Mouse (Mus musculus): Measurements from ENCODE around the gene Tfec. TPM values are rescaled to one million over a fixed set of nuclear protein-coding genes. Genes with fewer than 3 reads are reported as not detected.

Tfec gene
- 0.08 and 0.56 TPM in 2 replicates for polyA plus RNA-seq (2014; fragmentation: Nextera tagmentation; extraction: Ambion mirVana)

DNA sequence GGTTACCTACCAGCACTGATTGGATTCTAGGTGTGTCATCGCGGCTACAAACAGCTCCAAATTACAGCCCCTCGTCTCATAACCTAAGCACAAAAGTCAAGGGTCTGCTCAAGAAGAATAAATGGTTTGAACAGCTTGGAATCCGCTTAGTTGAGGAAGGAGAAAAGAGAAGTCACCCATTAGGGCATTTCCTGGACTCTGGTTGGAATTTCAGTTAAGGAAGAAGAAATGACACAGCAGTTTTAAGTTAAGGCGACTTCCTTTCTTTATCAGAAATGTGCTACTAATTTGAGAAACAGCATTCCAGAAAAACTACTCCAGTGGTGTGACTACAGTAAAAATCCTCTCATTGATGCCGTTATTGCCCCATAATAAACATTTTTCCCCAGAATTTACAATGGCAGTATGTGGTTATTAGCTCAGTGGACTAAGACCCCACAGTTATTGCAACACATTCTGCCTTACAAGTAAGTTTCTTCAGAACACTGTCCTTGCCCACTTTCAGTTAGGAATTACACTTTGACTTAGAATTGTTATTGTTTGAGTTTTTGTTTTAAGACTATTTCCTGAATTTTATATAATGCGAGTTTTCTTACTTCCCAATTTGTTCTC is at the start of gene Tfec:
TSS of gene Tfec (minus strand) at position 191 of the 612 bp plus-strand sequence.
- 91% methylated on average over 7 of the region's 7 CpGs for WGBS
- no peak for ATAC-seq (ENCODE audit: low FRiP score)
- H3K4me3 ChIP-seq (replicated peaks; ENCODE audit: low read length), result no peak within 1 kb of the TSS
- DNase-seq (ENCODE audit: low spot score), result no peak
- no peak within 1 kb of the TSS for H3K4me2 ChIP-seq (replicated peaks)
- no peaks in the 10 kb centered on the region for H3K4me1 ChIP-seq (replicated peaks; ENCODE audit: control insufficient read depth, insufficient read depth, low read length)
- no peak within 1 kb of the TSS for H3K9ac ChIP-seq
- no peaks in the 10 kb centered on the region for H3K9me3 ChIP-seq (ENCODE audit: control insufficient read depth, low read length)
- H3K27ac ChIP-seq, result no peak within 1 kb of the TSS
- no peaks in the 10 kb centered on the region for H3K36me3 ChIP-seq (replicated peaks; ENCODE audit: control insufficient read depth, insufficient read depth)
- H3K27me3 ChIP-seq (ENCODE audit: control insufficient read depth, insufficient read depth, low read length), result no peaks in the 10 kb centered on the region

DNA sequence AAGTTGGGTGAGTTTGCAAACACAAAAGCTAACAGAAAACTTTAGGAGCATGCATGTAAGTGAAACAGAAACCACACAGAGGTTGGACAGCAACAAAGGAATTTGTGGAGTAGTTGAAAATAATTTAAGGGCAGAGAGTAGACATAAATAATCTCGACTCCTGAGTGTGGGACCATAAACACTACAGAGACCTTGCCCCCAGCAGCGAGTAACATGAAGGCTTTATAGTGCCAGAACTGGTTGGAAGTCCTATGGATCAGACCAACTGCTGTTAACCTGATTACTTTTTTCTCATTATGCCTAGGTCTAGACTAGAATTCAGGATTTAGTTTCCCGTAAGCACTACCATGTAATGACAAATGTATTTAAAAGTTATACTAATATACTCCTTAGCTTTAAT is 49.6 kb upstream of the Tfec start:
- WGBS, result 72% methylated on average over 3 of the region's 3 CpGs
- Histone ChIP-seq H3K4me2 (replicated peaks) (no peak overlapping the region), H3K27ac (no peak overlapping the region), H3K27me3 (ENCODE audit: control insufficient read depth, insufficient read depth, low read length) (no peaks in the 10 kb centered on the region), H3K4me1 (replicated peaks; ENCODE audit: control insufficient read depth, insufficient read depth, low read length) (no peaks in the 10 kb centered on the region), H3K4me3 (replicated peaks; ENCODE audit: low read length) (no peak overlapping the region), H3K9ac (no peak overlapping the region), H3K9me3 (ENCODE audit: control insufficient read depth, low read length) (0 out of 2 replicates have a peak, but pooled peaks cover 4% of the 10 kb centered on the region), H3K36me3 (replicated peaks; ENCODE audit: control insufficient read depth, insufficient read depth) (no peaks in the 10 kb centered on the region)
- DNase-seq (ENCODE audit: low spot score) (no peak), ATAC-seq (ENCODE audit: low FRiP score) (no peak)

DNA sequence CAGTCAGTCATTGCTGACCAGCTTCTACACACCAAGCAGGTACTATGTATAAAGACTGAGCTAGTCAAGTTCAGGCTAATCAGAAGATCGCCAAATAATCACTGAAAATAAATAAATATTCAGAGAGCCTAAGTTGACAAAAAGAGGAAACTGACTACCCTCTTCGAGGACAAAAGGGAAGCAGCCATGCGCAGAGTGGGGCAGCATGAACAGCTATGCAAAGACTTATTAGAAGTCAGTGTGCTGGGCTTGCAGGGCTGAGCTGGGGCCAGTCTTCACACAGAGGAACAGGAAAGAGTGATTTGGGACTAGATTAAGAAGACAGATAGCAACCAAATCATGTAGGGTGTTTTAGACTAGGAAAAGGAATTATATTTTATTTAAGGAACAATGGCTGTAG is 45.3 kb upstream of the Tfec start:
- H3K9me3 ChIP-seq (ENCODE audit: control insufficient read depth, low read length), result no peaks in the 10 kb centered on the region
- ATAC-seq (ENCODE audit: low FRiP score), result no peak

DNA sequence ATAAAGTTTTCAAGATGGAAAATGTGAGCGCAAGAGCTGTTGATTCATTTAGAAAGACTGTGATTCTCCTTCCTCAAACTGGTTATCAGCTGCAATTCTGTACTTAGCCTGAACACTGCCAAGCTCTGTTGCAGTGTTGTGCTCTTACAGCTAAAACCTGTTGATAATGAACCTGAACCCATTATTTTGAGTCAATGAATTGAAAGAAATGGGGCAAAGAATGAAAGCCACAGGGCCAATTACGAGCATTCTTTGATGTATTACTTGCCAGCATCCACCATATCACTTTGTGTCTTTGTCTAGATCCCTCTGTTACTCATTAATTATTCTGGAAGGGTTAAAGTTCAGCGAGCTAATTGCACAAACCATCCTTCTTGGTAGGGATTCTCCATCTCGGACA is 44.2 kb upstream of the Tfec start:
- DNase-seq (ENCODE audit: low spot score) (no peak), ATAC-seq (ENCODE audit: low FRiP score) (no peak)
- 56% methylated on average over 4 of the region's 4 CpGs for WGBS
- H3K9ac ChIP-seq, result no peak overlapping the region
- H3K4me2 ChIP-seq (replicated peaks), result no peak overlapping the region
- H3K9me3 ChIP-seq (ENCODE audit: control insufficient read depth, low read length), result no peaks in the 10 kb centered on the region
- no peak overlapping the region for H3K27ac ChIP-seq
- no peaks in the 10 kb centered on the region for H3K36me3 ChIP-seq (replicated peaks; ENCODE audit: control insufficient read depth, insufficient read depth)
- no peaks in the 10 kb centered on the region for H3K27me3 ChIP-seq (ENCODE audit: control insufficient read depth, insufficient read depth, low read length)
- H3K4me3 ChIP-seq (replicated peaks; ENCODE audit: low read length), result no peak overlapping the region
- no peaks in the 10 kb centered on the region for H3K4me1 ChIP-seq (replicated peaks; ENCODE audit: control insufficient read depth, insufficient read depth, low read length)

More for the DNA sequence above, 45.3 kb upstream of the Tfec start:
- WGBS, result 85% methylated on average over 3 of the region's 3 CpGs
- no peak overlapping the region for H3K4me2 ChIP-seq (replicated peaks)
- DNase-seq (ENCODE audit: low spot score), result no peak
- H3K27ac ChIP-seq, result no peak overlapping the region
- H3K9ac ChIP-seq, result no peak overlapping the region
- no peak overlapping the region for H3K4me3 ChIP-seq (replicated peaks; ENCODE audit: low read length)
- no peaks in the 10 kb centered on the region for H3K36me3 ChIP-seq (replicated peaks; ENCODE audit: control insufficient read depth, insufficient read depth)
- H3K27me3 ChIP-seq (ENCODE audit: control insufficient read depth, insufficient read depth, low read length), result no peaks in the 10 kb centered on the region
- no peaks in the 10 kb centered on the region for H3K4me1 ChIP-seq (replicated peaks; ENCODE audit: control insufficient read depth, insufficient read depth, low read length)

DNA sequence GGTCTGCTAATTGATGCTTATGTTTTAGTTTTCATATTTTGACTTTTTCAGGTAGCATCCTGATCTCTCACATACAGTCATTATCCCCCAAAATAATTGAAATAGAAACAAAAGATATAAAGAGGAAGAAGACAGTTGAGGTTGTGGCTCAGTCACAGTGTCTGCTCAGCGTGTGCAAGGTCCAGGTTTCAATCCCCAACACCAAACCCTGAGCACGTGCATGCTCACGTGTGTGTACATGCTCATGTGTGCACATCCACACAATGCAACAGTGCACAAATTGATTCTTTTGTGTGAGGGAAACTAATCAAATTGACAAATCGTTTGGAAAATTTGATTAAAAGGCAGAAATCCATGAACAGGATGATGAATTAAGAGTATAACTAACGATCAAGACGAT is 32.8 kb upstream of the Tfec start:
- Histone ChIP-seq H3K4me2 (replicated peaks) (no peak overlapping the region), H3K9me3 (ENCODE audit: control insufficient read depth, low read length) (no peaks in the 10 kb centered on the region), H3K4me1 (replicated peaks; ENCODE audit: control insufficient read depth, insufficient read depth, low read length) (no peaks in the 10 kb centered on the region), H3K36me3 (replicated peaks; ENCODE audit: control insufficient read depth, insufficient read depth) (no peaks in the 10 kb centered on the region), H3K9ac (no peak overlapping the region), H3K27ac (no peak overlapping the region), H3K4me3 (replicated peaks; ENCODE audit: low read length) (no peak overlapping the region), H3K27me3 (ENCODE audit: control insufficient read depth, insufficient read depth, low read length) (no peaks in the 10 kb centered on the region)
- no peak for ATAC-seq (ENCODE audit: low FRiP score)
- DNase-seq (ENCODE audit: low spot score), result no peak
- 81% methylated on average over 6 of the region's 6 CpGs for WGBS

DNA sequence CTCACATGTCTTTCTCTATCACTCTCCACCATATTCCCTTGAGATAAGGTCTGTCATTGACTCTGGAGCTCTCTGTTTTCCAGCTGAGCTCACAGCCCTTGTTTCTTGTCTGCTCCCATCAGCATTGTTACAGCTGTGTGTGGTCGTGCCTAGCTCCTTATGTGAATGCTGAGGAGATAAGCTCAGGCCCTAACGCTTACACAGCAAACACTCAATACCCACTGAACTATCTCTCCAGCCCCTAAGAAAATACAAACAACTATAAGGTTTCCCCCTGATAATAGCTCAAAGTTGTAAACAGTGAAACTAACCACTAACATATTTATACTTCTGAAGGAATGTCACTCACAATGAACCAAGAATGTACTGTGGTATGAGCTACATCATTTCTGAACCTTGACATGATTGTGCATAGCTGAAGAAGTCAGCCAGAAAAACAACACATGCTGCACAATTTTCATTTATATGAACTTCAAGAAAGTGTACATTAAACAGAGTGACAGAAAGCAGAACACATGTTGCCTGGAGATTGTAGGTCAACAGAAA is 21.9 kb upstream of the Tfec start:
- H3K27ac ChIP-seq, result no peak overlapping the region

DNA sequence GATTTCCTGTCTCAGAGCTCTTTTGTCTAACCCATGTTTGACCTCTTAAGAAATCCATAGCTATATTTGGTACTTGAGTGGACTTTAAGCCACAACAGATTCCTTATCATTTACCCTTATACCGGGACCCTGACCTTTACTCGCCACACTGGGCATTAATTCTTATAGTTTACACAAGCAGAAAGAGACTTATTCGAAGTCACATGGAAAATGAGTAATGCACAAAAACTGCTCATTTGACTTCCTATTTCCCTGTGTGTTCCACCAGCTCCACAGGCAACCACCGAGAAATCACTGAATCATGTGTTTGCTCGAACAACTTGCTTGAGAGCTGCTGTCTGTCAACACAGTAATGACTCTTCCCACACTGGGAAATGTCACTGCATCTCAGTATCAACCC is 6.4 kb downstream of the Tfec start:
- no peaks in the 10 kb centered on the region for H3K36me3 ChIP-seq (replicated peaks; ENCODE audit: control insufficient read depth, insufficient read depth)
- no peak overlapping the region for H3K4me3 ChIP-seq (replicated peaks; ENCODE audit: low read length)
- no peak overlapping the region for H3K9ac ChIP-seq
- DNase-seq (ENCODE audit: low spot score) (no peak), ATAC-seq (ENCODE audit: low FRiP score) (no peak)
- no peak overlapping the region for H3K27ac ChIP-seq
- no peaks in the 10 kb centered on the region for H3K27me3 ChIP-seq (ENCODE audit: control insufficient read depth, insufficient read depth, low read length)
- H3K4me2 ChIP-seq (replicated peaks), result no peak overlapping the region
- H3K9me3 ChIP-seq (ENCODE audit: control insufficient read depth, low read length), result no peaks in the 10 kb centered on the region
- H3K4me1 ChIP-seq (replicated peaks; ENCODE audit: control insufficient read depth, insufficient read depth, low read length), result no peaks in the 10 kb centered on the region
- WGBS, result 87% methylated on average over 5 of the region's 5 CpGs

More for the DNA sequence above, 21.9 kb upstream of the Tfec start:
- no peaks in the 10 kb centered on the region for H3K9me3 ChIP-seq (ENCODE audit: control insufficient read depth, low read length)
- no peak for DNase-seq (ENCODE audit: low spot score)
- H3K4me2 ChIP-seq (replicated peaks), result no peak overlapping the region
- no peaks in the 10 kb centered on the region for H3K4me1 ChIP-seq (replicated peaks; ENCODE audit: control insufficient read depth, insufficient read depth, low read length)
- H3K4me3 ChIP-seq (replicated peaks; ENCODE audit: low read length), result no peak overlapping the region
- H3K36me3 ChIP-seq (replicated peaks; ENCODE audit: control insufficient read depth, insufficient read depth), result no peaks in the 10 kb centered on the region
- 60% methylated on average over 2 of the region's 2 CpGs for WGBS
- ATAC-seq (ENCODE audit: low FRiP score), result no peak
- H3K9ac ChIP-seq, result no peak overlapping the region
- no peaks in the 10 kb centered on the region for H3K27me3 ChIP-seq (ENCODE audit: control insufficient read depth, insufficient read depth, low read length)

DNA sequence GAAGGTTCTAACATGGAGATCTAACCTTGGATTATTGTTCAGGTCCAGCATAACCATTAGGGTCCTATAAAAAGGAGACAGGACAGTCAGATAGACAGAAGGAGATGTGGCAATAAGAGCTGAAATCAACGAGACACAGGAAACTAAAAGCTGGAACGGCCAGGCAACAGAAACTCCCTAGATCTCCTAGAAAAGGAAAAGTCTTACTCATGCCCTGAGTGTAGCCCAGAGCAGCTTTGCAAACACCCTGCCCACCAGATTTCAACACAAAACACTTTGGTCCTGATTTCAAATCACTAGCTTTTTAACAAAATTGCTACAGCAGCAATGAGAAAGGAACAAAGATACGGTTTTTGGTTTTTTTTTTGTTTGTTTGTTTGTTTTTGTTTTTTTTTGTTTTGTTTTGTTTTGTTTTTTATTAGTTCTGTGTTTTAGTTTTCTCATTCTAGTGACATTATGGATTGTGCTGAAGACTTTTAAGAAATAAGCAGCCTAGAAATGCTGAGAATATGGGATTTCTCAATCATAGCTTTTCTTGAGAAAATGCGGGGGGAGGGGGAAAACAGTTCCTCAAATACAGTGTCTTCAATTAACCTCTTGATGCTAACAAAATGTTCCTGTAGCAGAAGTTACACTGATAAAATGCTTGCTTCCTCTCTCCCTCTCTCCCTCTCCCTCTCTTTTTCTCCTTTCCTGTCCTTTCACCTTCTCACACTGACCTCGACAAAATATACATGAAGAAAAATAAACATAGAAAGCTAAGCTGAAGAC is 14.5 kb downstream of the Tfec start:
- H3K4me2 ChIP-seq (replicated peaks), result no peak overlapping the region
- no peaks in the 10 kb centered on the region for H3K27me3 ChIP-seq (ENCODE audit: control insufficient read depth, insufficient read depth, low read length)
- WGBS, result 82% methylated on average over 5 of the region's 5 CpGs

DNA sequence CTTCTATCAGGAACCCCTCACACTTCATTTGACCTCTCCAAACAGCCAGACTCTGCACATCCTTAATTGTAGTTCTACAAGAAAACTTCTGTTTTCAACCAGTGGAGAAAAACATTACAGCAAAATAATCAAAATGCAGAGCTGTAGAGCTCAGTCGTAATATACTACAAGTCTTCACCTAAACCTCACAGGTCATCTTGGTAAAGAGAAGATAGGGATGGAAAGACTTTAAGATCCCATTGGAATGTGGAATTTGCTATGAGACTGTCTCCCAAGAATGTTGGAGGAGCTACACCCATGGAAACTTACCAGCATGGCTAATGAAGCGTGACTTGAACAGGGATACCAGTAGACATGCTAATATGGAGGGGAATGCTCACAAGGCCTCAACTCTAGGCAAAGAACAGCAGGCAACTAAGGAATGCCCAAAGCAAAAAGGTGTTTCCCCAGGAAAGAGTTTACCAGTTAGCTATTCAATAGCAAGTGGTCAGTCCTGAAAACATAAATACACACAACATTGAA is 24.2 kb downstream of the Tfec start:
- Histone ChIP-seq H3K36me3 (replicated peaks; ENCODE audit: control insufficient read depth, insufficient read depth) (no peaks in the 10 kb centered on the region), H3K4me1 (replicated peaks; ENCODE audit: control insufficient read depth, insufficient read depth, low read length) (no peaks in the 10 kb centered on the region), H3K27me3 (ENCODE audit: control insufficient read depth, insufficient read depth, low read length) (no peaks in the 10 kb centered on the region), H3K9me3 (ENCODE audit: control insufficient read depth, low read length) (no peaks in the 10 kb centered on the region), H3K9ac (no peak overlapping the region), H3K4me3 (replicated peaks; ENCODE audit: low read length) (no peak overlapping the region), H3K27ac (no peak overlapping the region), H3K4me2 (replicated peaks) (no peak overlapping the region)
- no peak for ATAC-seq (ENCODE audit: low FRiP score)
- 91% methylated on average over 2 of the region's 2 CpGs for WGBS
- DNase-seq (ENCODE audit: low spot score), result no peak

More for the DNA sequence above, 14.5 kb downstream of the Tfec start:
- Histone ChIP-seq H3K27ac (no peak overlapping the region), H3K9me3 (ENCODE audit: control insufficient read depth, low read length) (no peaks in the 10 kb centered on the region), H3K4me3 (replicated peaks; ENCODE audit: low read length) (no peak overlapping the region), H3K9ac (no peak overlapping the region), H3K36me3 (replicated peaks; ENCODE audit: control insufficient read depth, insufficient read depth) (no peaks in the 10 kb centered on the region), H3K4me1 (replicated peaks; ENCODE audit: control insufficient read depth, insufficient read depth, low read length) (no peaks in the 10 kb centered on the region)
- no peak for DNase-seq (ENCODE audit: low spot score)
- ATAC-seq (ENCODE audit: low FRiP score), result no peak
